Mouse (Mus musculus) embryo, embryonic 11.5 days (tissue): Measurements from ENCODE around the gene Asic3.
"Not testable (repeated sequence)": the region's sequence is repeated elsewhere in the genome, so short reads cannot be mapped to it uniquely, and the experiment has no call there.

ENCODE experiments used
- DNase-seq: peaks from one replicate; pipeline ENCODE4 v3.0.0-alpha.2; 2012; ENCODE audit warnings: low read depth, low spot score

The Asic3 gene

DNA sequence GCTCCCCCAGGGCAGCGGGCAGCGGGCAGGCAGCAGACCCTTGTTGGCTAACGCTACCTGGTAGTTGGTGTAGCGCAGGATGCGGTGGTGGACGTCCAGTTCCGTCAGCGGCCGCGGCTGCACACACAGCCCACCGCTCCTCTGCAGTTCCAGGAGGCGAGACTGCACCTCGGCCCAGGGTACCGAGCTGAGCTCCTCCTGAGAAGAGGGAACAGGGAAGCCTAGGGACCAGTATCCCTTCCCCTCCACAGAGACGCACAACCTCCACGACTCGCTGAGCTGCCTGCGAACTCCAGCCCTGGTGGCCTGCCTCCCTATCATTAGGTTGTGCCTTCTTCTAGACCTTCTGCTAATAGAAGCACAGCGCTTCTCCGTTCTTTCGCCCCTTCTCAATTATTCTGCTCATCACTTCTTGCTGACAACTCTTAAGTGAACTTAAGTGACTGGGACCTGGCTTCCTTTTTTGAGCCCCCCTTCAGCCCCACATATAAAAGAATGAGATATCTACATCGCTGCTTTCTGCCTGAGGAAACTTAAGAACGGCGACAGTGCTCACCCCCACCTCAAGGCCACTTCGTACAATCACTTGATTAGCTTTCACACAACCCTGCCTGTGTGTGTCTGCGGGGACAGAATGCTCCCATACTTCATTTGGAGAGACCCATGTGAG, 24.8 kb upstream of the Asic3 start:
- DNase-seq: no peak

DNA sequence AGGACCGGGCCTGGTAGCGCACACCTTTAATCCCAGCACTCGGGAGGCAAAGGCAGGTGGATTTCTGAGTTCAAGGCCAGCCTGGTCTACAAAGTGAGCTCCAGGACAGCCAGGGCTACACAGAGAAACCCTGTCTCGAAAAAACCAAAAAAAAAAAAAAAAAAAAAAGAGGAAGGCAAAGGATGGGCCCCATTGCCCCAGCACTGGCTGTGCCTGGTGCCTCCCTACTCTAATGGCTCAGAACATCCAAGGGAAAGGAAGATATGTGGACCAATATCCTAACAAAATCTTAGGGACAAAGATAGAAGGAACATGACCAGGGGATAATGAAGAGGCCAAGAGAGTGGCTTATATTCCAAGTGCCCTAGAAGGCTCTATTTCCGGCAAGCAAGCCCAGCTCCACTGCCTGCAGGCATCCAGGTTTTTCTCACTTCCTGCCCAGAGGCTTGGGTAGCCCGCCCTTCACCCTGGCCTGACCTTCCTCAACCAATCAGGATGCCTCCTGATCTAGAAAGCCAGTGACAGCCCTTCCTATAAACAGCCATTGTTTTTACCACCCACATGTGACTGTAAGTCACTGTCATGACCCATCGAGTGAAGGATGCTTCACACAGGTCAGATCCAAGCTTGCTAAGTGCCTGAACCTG, 24.1 kb upstream of the Asic3 start:
- no peak for DNase-seq

DNA sequence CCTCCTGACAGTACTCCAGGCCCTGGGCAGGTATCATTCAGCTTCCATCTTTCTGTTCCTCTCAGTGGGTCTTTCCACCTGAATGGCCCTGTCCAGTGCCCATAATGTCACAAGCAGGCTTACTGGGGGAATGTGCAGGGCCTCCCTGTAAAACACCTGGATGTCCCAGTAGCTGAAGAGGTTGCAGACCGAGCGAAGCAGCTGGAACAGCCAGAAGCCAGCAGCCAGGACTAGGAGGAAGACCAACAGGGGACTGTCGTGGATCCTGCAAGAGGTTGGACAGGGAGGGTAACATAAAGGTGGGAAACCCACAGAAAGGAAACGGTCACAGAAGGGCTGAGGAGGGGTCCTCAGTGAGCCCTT, 23.6 kb upstream of the Asic3 start:
- DNase-seq: no peak

DNA sequence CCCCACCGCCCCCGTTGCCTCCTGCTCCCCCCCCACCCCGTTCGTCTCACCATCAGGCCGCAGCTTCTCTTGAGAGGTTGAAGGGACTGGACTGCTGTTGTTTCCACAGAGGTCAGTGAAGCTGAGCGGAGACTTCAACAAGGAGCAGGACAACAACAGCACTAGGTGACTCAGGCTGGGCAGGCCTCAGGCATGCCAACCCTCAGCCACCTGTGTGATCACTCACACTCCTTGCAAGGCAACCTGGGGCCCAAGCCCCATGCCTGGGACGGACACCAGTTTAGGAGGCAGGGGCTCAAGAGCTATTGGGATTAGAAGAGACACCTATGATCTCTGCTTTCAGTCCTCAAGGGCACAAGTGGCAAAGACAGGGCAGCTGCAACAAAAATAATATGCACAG, 21.3 kb upstream of the Asic3 start, which contains the start of gene Atg9b:
Atg9b (minus strand) TSS at position 280 of the 400 bp plus-strand sequence.
- no peak for DNase-seq

DNA sequence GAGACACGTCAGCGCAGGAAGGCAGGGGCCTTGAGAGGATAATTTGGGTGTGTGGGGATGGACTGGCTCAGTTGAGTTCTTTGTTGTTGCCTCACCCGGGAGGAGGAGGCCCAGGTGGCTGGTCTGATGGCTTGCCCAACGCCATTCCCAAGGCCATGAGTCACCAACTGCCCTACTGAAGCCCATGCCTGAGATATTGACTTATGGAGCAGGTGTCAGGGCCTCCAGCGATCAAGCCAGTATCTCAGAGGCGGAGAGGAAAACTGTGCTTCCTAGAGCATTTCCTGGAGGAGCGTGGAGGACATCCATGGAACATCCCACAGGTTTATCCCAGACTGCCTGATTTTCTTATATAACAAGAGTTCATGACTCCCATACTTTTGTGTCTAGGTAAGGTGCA, 20.5 kb upstream of the Asic3 start:
- no peak for DNase-seq

DNA sequence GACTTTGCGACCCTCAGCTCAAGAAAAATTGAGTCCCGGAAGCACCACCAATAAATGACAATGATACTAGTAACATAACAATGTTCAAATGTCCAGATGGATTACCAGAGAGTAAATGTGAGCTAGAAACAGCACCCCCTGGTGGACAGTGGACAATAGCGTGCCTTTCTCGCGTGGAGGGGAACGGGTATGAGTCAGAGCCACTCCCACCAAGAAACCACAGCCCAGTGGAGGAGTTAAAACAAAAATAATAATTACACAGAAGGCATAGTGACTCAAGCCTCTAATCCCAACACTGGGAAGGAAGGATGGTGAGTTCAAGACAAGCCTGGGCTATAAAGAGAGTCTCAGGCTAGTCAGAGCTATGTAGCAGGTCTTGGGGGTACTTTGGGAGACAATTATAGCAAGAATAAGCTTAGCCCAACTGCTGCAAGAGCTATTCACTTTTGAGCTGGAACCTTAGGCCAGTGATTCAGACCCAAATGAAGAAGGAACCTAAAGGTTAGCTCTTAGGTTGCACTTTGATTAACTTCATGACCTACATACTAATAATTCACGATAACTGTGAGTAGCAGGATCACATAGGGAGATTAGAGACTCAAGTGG, 19.7 kb upstream of the Asic3 start, which contains the start of gene Abcb8:
Abcb8 (plus strand) TSS at position 272 of the 606 bp plus-strand sequence.
- DNase-seq: peak; percentile 71

DNA sequence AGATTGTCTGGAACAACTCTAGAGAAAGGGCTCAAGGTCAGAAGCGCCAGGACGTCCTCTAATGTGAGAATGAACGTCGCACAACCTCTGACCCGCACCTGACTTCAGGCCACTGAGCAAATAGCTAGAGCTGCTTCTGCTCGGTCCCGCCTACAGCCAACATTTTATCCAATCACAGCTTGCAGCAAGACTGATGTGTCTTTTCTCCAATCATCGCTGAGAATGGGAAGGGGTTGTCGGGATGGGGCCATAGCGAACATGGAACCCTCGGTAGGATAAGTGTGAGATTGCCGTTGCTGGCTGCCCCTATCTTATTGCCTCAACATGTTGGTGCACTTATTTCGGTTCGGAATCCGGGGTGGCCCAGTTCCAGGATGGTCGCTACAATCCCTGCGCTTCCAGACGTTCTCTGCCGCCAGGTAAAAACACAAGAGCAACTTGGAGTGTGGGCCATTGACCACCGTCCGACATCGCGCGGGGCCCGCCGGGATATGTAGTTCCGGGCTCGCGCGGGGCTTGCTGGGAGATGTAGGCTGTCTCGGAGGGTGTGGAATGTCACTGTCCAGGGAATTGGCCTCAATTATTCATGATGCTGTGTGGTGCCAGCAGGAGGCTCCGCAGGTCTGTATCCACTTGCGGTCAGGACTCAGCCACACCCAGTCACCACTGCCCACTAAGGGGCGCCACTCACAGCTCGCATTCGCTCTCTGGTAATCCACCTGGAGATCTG, 18.9 kb upstream of the Asic3 start:
- DNase-seq: peak; percentile 91

DNA sequence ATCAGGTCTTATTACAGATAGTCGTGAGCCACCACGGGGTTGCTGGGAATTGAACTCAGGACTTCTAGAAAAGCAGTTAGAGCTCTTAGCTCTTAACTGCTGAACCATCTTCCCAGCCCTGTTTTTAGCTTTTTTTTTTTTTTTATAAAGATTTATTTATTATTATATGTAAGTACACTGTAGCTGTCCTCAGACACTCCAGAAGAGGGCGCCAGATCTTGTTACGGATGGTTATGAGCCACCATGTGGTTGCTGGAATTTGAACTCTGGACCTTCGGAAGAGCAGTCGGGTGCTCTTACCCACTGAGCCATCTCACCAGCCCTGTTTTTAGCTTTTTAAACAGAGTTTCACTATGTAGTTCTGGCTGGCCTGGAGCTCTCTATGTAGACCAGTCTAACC, 16.9 kb upstream of the Asic3 start:
- DNase-seq: not testable (repeated sequence)

DNA sequence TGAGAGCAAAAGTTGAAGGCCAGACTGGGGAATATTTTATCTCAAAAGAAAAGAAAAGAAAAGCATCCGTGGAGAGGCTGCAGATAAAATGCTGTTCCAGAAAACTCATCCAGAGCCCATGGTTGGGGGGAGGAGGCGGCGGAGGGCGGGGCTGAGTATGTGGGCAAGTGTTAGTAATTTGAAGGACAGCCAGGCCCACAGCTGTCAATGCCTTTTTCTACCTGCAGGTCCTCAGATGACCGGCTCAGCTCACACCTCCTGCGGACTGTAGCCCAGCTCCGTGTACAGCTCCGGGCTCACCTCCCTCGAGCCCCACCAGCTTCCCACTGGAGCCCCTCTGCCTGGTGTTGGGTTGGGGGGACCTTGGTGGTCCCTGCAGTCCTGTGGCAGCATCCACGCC, 13.5 kb upstream of the Asic3 start:
- no peak for DNase-seq

DNA sequence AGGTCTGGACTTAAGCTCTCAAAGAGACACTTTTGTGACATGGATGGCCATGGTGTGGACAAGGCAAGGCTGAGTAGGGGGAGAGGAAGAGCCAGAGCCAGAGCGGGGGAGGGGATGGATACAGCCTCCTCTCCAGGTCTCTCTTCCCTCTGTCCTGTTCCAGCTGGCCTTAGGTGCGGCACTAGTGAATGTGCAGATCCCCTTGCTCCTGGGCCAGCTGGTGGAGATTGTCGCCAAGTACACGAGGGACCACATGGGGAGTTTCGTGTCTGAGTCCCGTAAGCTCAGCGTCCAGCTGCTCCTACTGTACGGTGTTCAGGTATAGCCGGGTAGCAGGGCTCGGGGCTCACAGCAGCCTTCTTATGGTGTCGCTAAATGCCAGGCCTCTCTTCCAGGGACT, 12.8 kb upstream of the Asic3 start:
- DNase-seq: no peak

DNA sequence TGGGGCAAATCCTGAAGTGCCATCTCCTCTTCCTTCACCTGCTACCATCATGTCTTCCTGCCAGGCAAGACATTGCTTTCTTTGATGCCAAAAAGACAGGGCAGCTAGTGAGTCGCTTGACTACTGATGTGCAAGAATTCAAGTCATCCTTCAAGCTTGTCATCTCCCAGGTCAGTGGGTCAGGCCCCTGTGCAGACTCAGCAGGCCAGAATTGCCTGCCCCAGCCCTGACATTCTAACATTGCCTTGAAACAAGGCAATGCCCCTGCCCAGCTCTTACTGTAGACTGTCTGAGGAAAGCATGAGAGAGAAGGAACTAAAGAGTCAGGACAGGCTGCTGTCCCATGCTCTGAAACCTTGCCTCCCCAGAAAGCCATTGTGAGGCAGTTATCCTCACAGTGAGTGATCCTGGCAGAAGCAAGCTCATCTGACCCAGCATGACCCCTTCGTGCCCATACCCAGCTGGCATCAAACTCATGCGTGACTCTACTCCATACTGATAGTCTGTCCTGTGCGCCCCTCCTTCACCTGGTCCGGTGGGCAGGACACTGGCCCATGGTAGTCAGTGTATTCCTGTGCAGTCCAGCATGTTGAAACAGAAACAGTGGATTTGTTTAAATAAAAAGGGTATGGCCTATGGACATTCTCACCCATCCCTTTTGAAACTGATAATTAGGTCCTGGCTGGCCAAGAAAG, 12.1 kb upstream of the Asic3 start:
- no peak for DNase-seq

DNA sequence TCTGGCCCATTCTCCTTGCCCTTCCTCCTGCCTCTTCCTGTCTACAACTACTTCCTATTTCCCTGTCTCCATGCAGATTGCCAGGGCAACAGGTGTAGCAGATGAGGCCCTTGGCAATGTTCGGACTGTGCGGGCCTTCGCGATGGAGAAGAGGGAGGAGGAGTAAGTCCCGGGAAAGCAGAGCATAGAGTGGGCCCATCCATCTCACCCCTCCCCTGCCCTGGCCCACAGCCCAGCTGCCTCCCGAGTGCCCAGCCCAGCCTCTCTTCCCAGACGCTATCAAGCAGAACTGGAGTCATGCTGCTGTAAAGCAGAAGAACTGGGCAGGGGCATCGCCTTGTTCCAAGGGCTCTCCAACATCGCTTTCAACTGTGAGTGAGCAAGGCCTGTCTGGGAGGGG, 11.2 kb upstream of the Asic3 start:
- no peak for DNase-seq

DNA sequence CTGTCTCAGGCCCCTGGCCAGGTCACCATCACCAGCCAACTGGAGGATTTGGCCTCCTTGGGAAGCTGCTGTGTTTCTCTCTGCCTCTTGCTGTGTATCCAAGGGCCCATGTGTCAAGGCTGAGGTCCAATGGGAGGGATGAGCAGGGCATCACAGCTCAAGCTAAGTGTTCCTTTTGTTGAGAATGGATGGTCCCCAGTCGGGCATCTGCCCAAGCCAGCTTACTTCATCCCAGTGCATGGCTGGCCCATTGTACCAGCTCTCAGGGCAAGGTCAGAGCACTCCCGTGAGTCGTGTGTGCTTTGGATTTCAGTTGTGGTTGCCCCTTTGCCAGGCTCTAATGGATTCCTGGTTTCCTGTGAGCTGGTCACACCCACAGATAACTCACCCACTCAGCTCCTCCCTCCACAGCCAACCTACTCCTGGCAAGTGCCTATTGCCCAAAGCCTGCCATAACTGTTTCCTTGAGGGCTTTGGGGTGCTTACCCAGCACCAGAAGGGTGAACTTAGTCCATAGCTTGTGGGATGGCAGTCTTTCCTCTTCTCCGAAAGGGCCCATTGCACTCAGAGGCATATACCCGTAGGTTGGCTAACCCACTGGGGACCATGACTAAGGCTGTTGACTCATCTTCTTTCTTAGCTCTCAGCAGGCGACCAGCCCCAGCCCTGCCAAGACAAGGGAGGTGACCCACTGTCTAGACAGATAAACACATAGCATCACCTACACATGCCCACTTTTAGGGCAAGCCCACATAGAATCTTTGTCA, 8.4 kb upstream of the Asic3 start:
- DNase-seq: no peak

DNA sequence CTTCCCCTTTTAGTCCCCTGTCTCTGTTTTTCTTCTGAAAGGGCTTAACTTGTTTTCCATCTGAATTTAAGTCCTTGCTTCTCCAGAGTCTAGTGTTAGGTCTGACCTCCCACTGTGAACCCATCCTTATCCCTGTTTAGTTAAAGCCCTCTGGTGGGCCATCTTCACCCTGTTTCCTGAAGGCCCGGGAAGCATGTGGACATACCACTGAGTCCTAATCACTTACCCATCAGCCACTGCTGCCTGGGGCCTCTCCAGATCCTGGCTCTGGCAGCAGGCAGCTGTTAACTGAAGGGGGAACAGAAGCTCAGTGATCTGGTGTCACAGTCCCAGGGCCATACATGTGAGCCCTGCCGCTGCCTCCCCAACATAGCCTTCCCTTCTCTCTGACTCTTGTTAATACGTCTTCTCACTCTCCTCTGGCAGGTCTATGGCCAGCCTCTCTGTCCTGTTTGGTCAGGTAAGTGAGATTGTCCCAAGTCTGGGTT, 7.8 kb upstream of the Asic3 start:
- DNase-seq: no peak

DNA sequence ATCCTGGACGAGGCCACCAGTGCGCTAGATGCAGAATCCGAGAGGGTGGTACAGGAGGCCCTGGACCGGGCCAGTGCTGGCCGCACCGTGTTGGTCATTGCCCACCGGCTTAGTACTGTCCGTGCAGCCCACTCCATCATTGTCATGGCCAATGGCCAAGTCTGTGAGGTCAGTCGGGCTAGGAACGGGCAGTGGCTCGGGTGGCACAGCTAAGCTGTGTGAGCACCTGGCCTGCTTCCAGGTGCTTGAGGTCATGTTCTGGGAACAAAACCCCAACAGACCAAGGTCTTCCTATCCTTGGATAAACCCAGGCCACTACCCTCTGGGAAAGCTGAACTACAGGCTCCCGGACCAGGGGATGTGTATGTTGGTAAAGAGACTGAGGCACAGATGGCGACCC, 4.5 kb upstream of the Asic3 start:
- DNase-seq: no peak

DNA sequence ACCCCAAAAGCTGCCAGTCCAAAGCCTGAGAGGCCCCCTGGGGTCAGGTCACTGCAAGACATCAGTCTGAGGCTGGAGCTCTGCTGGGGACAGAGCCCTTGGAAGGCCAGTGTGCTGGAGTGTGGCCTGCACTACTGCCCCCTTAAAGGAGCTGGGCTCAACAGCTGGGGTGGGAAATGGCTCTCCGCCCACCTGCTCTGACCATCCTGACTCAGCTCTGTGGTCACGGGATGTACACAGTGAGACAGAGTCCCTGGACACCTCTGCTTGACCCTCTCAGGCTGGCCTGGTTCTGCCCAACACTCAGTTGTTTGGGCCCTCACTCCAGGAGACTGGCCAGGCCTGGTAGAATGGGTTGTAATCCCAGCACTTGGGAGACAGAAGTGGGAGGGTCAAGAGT, 3.7 kb upstream of the Asic3 start:
- no peak for DNase-seq

DNA sequence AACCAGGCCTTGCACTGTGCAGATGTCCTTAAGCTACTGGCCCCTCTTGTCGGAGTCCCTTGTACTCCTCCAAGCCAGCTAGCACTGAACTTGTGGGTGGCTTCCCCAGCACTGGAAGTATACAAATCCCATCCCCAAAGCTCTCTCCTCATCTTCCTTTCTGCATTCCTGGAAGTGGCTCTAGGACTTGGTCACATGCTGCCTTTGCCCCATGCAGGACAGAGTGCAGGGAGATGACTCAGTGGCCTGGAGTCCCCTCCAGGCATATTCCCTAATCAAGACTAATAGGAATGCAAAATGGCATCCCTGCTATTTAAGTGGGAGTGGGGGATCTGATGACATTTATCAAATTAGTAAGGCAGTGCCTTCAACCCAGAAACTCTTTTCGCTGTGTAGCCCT, 1.1 kb upstream of the Asic3 start:
- DNase-seq: no peak

DNA sequence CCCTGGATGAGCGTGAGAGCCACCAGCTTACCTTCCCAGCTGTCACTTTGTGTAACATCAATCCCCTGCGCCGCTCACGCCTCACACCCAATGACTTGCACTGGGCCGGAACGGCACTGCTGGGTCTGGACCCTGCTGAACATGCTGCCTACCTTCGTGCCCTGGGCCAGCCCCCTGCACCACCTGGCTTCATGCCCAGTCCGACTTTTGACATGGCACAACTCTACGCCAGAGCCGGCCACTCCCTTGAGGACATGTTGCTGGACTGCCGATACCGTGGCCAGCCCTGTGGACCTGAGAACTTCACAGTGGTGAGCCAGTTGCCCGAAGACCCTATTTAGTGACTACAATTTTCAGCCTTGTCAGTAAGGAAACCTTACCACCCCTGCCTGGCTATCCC, 746 bp downstream of the Asic3 start:
- no peak for DNase-seq

DNA sequence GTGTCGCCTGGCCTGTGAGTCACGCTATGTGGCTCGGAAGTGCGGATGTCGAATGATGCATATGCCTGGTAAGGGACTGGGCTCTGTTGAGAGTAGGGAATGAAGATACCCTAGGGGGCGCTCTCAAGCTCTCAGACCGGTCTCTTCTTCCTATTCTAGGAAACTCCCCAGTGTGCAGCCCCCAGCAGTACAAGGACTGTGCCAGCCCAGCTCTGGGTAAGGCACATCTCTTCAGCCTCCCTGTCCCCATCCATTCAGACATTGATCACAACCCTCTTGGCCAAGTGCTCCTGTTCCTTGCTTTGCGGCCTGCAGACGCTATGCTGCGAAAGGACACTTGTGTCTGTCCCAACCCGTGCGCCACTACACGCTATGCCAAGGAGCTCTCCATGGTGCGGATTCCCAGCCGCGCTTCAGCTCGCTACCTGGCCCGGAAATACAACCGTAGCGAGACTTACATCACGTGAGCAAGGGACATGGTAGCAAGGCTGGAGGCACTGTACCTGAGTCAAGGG, 3.1 kb downstream of the Asic3 start:
- peak; percentile 47 for DNase-seq

DNA sequence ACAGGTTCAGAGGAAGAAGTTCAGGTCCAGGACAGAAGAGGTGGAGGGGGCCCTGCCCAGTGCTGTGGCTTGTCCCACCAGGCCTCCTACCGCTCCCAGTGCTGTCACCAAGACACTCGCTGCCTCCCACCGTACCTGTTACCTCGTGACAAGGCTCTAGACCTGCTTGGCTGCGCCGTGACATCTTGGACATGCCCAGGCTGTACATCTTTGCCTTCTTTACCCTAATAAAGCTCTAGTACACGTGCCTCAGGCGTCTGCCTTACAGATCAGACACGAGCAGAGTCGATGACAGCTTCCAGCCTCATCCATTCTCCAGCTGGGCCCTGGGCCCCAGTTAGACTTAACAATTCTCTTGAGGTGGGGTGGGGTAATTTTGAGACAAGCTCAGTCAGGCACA, 4.4 kb downstream of the Asic3 start:
- no peak for DNase-seq

DNA sequence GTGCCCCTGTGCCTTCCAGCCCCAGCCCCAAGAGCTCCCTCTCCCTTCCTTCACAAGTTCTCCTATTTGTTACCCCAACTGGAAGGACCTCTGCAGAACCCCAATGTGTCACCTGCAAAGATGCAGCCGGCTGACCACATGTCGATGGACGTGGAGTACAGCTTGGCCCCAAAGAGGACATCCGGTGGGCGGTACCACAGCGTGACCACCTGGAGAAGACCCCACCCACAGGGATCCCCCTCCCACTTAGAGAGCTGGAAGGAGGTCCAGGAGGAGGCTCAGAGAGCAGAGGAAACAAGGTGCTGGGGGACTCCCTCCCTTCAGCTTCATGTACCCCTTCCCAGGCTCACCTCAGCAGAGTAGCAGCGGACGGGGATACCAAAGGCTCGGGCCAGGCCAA, 7.2 kb downstream of the Asic3 start:
- DNase-seq: no peak
